Mouse (Mus musculus): ENCODE measurements around the gene Babam2. TPM values are rescaled to one million over a fixed set of nuclear protein-coding genes. Genes with fewer than 3 reads are reported as not detected.
A peak's percentile ranks its signal among the peaks of the same experiment; 100 is the strongest.

The Babam2 gene
- 33.5 and 35.7 TPM in 2 replicates for polyA plus RNA-seq (2014; fragmentation: Nextera tagmentation; extraction: Ambion mirVana)

DNA sequence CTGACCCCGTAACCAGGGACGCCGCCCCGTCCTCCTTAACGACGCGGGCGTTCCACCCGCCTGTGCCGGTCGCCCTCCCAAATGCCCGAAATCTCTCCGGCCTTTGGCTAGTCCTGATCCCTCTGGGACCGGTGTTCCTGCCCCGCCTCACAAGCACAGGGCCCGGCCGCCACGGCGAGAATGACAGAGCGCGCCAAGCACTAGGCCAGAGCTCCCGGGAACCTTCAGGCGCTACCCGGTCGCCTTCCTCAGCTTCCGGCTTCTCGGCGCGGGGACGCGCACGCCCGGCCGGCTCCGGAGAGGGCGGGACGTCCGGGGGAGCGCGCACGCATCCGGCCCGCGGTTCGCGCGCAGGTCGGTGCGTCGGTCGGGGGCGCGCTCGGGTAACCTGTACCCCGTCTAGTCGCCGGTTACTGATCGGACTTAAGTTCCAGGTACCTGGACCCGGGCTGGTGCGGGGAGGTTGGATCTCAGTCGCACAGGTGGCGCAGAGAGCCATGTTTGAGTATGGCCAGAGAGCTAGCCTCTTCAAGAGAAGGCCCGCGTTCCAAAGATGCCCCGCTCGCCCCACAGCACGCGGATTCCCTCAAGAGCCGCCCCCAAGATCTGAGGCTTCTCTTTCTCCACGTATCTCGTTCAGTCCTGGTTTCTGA lies at the start of gene Babam2:
Babam2 (plus strand) TSS at position 41 of the 653 bp plus-strand sequence.
- ATAC-seq (ENCODE audit: low FRiP score, low TSS enrichment) (peak; percentile 94), DNase-seq (peak; percentile 96)
- Histone ChIP-seq H3K4me1 (ENCODE audit: control insufficient read depth, insufficient read depth, low read length) (peaks cover 3% of the 10 kb centered on the region; the same call in 1 of the 2 replicates), H3K36me3 (ENCODE audit: control insufficient read depth, insufficient read depth, low read length) (no peaks in the 10 kb centered on the region), H3K27me3 (ENCODE audit: control insufficient read depth, insufficient read depth, low read length) (no peaks in the 10 kb centered on the region), H3K9me3 (ENCODE audit: control insufficient read depth, low read length) (no peaks in the 10 kb centered on the region), H3K4me3 (replicated peaks; ENCODE audit: low read depth, low read length) (peak within 1 kb of the TSS; percentile 60), H3K4me2 (ENCODE audit: low read length) (peak within 1 kb of the TSS; percentile 82), H3K9ac (replicated peaks; ENCODE audit: low read length) (peak within 1 kb of the TSS; percentile 67), H3K27ac (replicated peaks; ENCODE audit: low read depth, low read length) (peak within 1 kb of the TSS; percentile 93)
- under 1% methylated on average over 71 of the region's 71 CpGs for WGBS

DNA sequence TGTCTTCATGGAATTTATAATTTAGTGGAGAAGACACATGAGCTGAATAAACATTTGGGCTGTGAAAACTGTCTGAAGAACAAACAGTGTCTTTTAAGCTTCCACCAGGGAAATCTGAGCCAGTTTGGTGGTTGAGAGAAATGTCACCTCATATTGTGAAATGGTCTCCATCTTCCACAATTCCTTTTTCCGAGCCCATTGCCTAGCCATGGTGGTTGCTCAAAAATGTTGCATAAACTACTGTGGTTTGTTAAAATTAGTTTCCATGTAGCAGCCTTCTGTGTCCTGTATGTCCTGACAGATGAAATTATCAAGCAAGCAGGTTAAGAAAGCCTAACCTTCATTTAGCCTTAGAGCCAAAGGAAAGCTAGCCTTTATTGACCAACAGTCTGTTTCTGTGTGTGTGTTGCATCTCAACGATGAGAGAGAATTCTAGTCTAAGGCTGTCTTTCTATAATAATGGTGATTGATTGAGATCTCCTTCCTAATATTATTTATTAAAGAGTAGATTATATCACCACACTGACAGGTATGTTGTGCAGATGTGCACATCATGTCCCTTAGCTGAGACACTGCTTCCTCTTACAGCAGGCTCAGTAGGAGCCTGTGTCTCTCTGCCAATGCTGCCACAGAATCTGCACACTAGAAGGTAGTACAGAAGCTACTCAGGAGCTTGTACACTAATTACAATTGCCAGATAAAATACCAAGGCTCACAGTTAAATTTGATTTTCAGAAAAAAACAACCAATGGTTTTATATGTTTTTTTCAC lies 46.8 kb upstream of the Babam2 start:
- no peaks in the 10 kb centered on the region for H3K36me3 ChIP-seq (ENCODE audit: control insufficient read depth, insufficient read depth, low read length)
- no peaks in the 10 kb centered on the region for H3K27me3 ChIP-seq (ENCODE audit: control insufficient read depth, insufficient read depth, low read length)
- H3K9me3 ChIP-seq (ENCODE audit: control insufficient read depth, low read length) = no peaks in the 10 kb centered on the region
- DNase-seq (no peak), ATAC-seq (ENCODE audit: low FRiP score, low TSS enrichment) (no peak)
- H3K4me1 ChIP-seq (ENCODE audit: control insufficient read depth, insufficient read depth, low read length) = no peaks in the 10 kb centered on the region
- no peak overlapping the region for H3K9ac ChIP-seq (replicated peaks; ENCODE audit: low read length)
- no peak overlapping the region for H3K27ac ChIP-seq (replicated peaks; ENCODE audit: low read depth, low read length)
- no peak overlapping the region for H3K4me2 ChIP-seq (ENCODE audit: low read length)
- 98% methylated on average over 2 of the region's 2 CpGs for WGBS
- no peak overlapping the region for H3K4me3 ChIP-seq (replicated peaks; ENCODE audit: low read depth, low read length)

DNA sequence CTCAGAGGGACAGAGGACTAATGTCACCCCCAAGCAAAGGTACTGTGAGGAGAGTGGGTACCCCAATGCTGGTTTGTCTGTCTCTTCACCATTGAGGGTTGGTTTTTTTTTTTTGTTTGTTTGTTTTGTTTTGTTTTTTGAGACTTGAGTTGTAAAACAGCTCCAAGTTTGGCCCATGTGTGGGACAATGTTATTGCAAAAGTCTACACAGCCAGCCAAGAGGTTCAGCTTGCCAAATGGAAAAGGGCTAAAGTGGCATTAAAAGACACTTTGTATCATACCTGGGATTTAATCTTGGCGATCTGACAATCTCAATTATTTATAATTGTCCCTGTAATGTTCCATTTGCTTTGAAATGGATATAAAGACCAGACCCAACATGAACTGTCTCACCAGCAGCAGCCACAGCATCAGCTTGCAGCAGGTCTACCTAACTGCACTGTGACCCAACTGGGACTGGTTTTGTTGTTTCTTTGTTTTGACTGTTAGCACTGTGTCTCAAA lies 41.7 kb upstream of the Babam2 start:
- no peak overlapping the region for H3K27ac ChIP-seq (replicated peaks; ENCODE audit: low read depth, low read length)
- H3K4me2 ChIP-seq (ENCODE audit: low read length) = no peak overlapping the region
- no peaks in the 10 kb centered on the region for H3K4me1 ChIP-seq (ENCODE audit: control insufficient read depth, insufficient read depth, low read length)
- WGBS = 96% methylated on average over 1 of the region's 1 CpGs
- H3K27me3 ChIP-seq (ENCODE audit: control insufficient read depth, insufficient read depth, low read length) = no peaks in the 10 kb centered on the region
- no peak overlapping the region for H3K9ac ChIP-seq (replicated peaks; ENCODE audit: low read length)
- no peaks in the 10 kb centered on the region for H3K9me3 ChIP-seq (ENCODE audit: control insufficient read depth, low read length)
- H3K4me3 ChIP-seq (replicated peaks; ENCODE audit: low read depth, low read length) = no peak overlapping the region
- no peaks in the 10 kb centered on the region for H3K36me3 ChIP-seq (ENCODE audit: control insufficient read depth, insufficient read depth, low read length)
- ATAC-seq (ENCODE audit: low FRiP score, low TSS enrichment) (no peak), DNase-seq (no peak)

DNA sequence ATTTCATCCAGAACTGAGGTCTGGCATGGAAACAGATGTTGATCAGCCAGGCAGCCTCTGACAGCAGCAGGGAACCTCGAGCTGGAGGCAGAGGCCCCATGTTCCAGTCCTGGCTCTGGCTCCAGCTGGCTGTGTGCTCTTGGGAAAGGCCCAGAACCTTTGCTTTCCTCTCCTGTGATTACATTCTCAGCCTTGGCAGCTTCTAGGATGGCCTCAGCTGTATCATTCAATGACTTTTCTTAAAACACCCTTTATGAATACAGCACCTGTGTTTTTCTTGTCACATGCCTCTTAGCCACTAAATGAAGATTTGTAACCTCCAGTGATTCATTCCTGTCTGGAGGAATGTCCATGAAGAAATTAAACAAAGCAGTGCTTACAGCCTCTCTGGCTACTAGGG lies 31.3 kb upstream of the Babam2 start:
- 48% methylated on average over 1 of the region's 1 CpGs for WGBS
- Histone ChIP-seq H3K4me2 (ENCODE audit: low read length) (no peak overlapping the region), H3K9me3 (ENCODE audit: control insufficient read depth, low read length) (no peaks in the 10 kb centered on the region), H3K27me3 (ENCODE audit: control insufficient read depth, insufficient read depth, low read length) (no peaks in the 10 kb centered on the region), H3K4me1 (ENCODE audit: control insufficient read depth, insufficient read depth, low read length) (no peaks in the 10 kb centered on the region), H3K9ac (replicated peaks; ENCODE audit: low read length) (no peak overlapping the region), H3K36me3 (ENCODE audit: control insufficient read depth, insufficient read depth, low read length) (no peaks in the 10 kb centered on the region), H3K4me3 (replicated peaks; ENCODE audit: low read depth, low read length) (no peak overlapping the region), H3K27ac (replicated peaks; ENCODE audit: low read depth, low read length) (no peak overlapping the region)
- no peak for DNase-seq
- ATAC-seq (ENCODE audit: low FRiP score, low TSS enrichment) = no peak

DNA sequence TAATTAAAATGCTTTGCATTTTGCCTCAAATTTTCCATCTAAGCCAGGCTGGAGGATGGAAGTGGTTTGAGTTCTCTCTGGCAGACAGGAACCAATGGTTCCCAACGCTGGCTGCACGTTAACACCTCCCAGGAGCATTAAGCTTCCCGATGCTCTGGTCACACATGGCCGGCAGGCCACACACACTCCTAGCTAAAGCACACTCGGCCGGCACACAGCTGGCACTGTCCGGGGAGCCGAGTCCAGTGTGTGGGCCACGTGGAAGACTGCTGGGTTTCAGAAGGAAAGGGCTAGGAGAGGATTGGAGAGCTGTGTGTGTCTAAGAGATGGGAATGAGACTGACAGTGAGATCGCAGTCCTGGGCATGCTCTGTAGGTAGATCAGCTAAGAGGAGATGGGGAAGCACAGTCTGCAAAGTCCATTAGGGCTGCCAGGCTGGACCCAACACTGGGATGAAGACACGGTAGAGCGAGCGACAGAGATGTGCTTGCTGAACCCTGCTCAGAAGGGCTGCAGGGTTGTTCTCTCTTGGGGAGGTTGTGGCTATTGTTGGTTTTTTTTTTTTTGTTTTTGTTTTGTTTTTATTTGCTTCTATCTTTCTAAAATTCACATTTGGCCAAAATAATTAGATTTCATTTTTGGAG lies 29.0 kb upstream of the Babam2 start:
- H3K27ac ChIP-seq (replicated peaks; ENCODE audit: low read depth, low read length) = no peak overlapping the region
- ATAC-seq (ENCODE audit: low FRiP score, low TSS enrichment) = no peak
- WGBS = 52% methylated on average over 13 of the region's 13 CpGs
- no peak overlapping the region for H3K4me3 ChIP-seq (replicated peaks; ENCODE audit: low read depth, low read length)
- no peak overlapping the region for H3K4me2 ChIP-seq (ENCODE audit: low read length)
- no peaks in the 10 kb centered on the region for H3K4me1 ChIP-seq (ENCODE audit: control insufficient read depth, insufficient read depth, low read length)
- H3K36me3 ChIP-seq (ENCODE audit: control insufficient read depth, insufficient read depth, low read length) = no peaks in the 10 kb centered on the region
- H3K9ac ChIP-seq (replicated peaks; ENCODE audit: low read length) = no peak overlapping the region
- H3K27me3 ChIP-seq (ENCODE audit: control insufficient read depth, insufficient read depth, low read length) = no peaks in the 10 kb centered on the region
- no peak for DNase-seq
- H3K9me3 ChIP-seq (ENCODE audit: control insufficient read depth, low read length) = no peaks in the 10 kb centered on the region

GRCm38 (mm10) chr5:31669984-31670383 lies 27.5 kb upstream of the Babam2 start:
- Histone ChIP-seq H3K9ac (replicated peaks; ENCODE audit: low read length) (no peak overlapping the region), H3K4me1 (ENCODE audit: control insufficient read depth, insufficient read depth, low read length) (no peaks in the 10 kb centered on the region), H3K9me3 (ENCODE audit: control insufficient read depth, low read length) (no peaks in the 10 kb centered on the region), H3K36me3 (ENCODE audit: control insufficient read depth, insufficient read depth, low read length) (no peaks in the 10 kb centered on the region), H3K4me2 (ENCODE audit: low read length) (no peak overlapping the region), H3K27ac (replicated peaks; ENCODE audit: low read depth, low read length) (no peak overlapping the region), H3K4me3 (replicated peaks; ENCODE audit: low read depth, low read length) (no peak overlapping the region), H3K27me3 (ENCODE audit: control insufficient read depth, insufficient read depth, low read length) (no peaks in the 10 kb centered on the region)
- WGBS = 79% methylated on average over 5 of the region's 5 CpGs
- ATAC-seq (ENCODE audit: low FRiP score, low TSS enrichment) (no peak), DNase-seq (no peak)

DNA sequence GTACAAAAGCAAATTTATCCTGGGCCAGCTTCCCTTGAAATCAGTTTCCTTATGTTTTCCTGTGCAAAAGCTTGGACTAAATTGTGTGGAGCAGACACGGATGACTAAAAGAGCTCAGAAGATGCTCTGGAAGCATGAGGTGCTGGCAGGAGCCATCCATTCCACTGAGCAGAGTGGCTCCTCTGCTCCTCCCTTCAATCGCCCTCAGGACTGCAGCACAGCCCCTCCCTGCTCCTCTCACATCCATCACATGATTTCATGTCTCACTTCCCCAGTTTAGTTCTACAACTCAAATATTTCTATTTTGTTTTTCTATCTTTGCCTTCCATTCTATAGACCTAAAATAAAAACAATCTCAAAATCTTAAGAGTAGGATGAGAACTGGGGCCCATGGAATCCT lies 26.3 kb upstream of the Babam2 start:
- no peaks in the 10 kb centered on the region for H3K4me1 ChIP-seq (ENCODE audit: control insufficient read depth, insufficient read depth, low read length)
- no peak overlapping the region for H3K4me2 ChIP-seq (ENCODE audit: low read length)
- no peaks in the 10 kb centered on the region for H3K36me3 ChIP-seq (ENCODE audit: control insufficient read depth, insufficient read depth, low read length)
- no peaks in the 10 kb centered on the region for H3K9me3 ChIP-seq (ENCODE audit: control insufficient read depth, low read length)
- no peak overlapping the region for H3K4me3 ChIP-seq (replicated peaks; ENCODE audit: low read depth, low read length)
- no peaks in the 10 kb centered on the region for H3K27me3 ChIP-seq (ENCODE audit: control insufficient read depth, insufficient read depth, low read length)
- DNase-seq (no peak), ATAC-seq (ENCODE audit: low FRiP score, low TSS enrichment) (no peak)
- H3K9ac ChIP-seq (replicated peaks; ENCODE audit: low read length) = no peak overlapping the region
- whole genome bisulfite sequencing = 75% methylated on average over 2 of the region's 2 CpGs
- no peak overlapping the region for H3K27ac ChIP-seq (replicated peaks; ENCODE audit: low read depth, low read length)

DNA sequence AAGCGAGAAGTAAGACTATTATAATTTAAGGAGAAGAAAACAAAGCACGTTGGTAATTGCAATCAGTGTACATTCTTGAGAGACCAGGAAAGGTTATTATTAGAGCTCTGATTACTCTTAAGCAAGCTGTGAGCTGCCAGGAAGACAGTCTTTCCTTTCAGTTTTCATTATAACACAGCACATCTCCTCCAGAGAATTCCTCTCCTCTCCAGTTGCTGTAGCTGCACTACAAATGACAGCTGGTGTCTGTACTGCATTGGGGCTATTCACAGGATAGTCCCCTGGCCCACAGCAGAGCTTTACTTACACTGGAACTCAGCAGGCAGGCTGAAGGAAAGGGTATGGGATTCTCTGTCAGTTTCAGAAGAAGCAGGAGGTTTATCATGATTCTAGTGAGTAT lies 24.1 kb upstream of the Babam2 start:
- ATAC-seq (ENCODE audit: low FRiP score, low TSS enrichment) (no peak), DNase-seq (no peak)
- no peak overlapping the region for H3K4me2 ChIP-seq (ENCODE audit: low read length)
- H3K9me3 ChIP-seq (ENCODE audit: control insufficient read depth, low read length) = no peaks in the 10 kb centered on the region
- WGBS = 83% methylated on average over 2 of the region's 2 CpGs
- no peak overlapping the region for H3K4me3 ChIP-seq (replicated peaks; ENCODE audit: low read depth, low read length)
- H3K27ac ChIP-seq (replicated peaks; ENCODE audit: low read depth, low read length) = no peak overlapping the region
- no peaks in the 10 kb centered on the region for H3K4me1 ChIP-seq (ENCODE audit: control insufficient read depth, insufficient read depth, low read length)
- no peak overlapping the region for H3K9ac ChIP-seq (replicated peaks; ENCODE audit: low read length)
- H3K36me3 ChIP-seq (ENCODE audit: control insufficient read depth, insufficient read depth, low read length) = no peaks in the 10 kb centered on the region
- no peaks in the 10 kb centered on the region for H3K27me3 ChIP-seq (ENCODE audit: control insufficient read depth, insufficient read depth, low read length)

Data from midbrain, embryonic 14.5 days (tissue).